Mouse (Mus musculus): ENCODE measurements around the gene Cadps2.

Gene Cadps2

GRCm38 (mm10) chr6:23839009-23839811 is at the start of gene Cadps2:
Gene Cadps2 (minus strand): TSS chr6:23839421.
- peak; percentile 60 for DNase-seq (ENCODE audit: low spot score)

GRCm38 (mm10) chr6:23886418-23886817 is 47.2 kb upstream of the Cadps2 start:
- DNase-seq (ENCODE audit: low spot score): peak; percentile 48

GRCm38 (mm10) chr6:23876765-23877408 is 37.7 kb upstream of the Cadps2 start:
- no peak for DNase-seq (ENCODE audit: low spot score)

- no peak for DNase-seq (ENCODE audit: low spot score)
These were observed 37.1 kb upstream of the Cadps2 start for GRCm38 (mm10) chr6:23876363-23876762.

GRCm38 (mm10) chr6:23873812-23874211 is 34.6 kb upstream of the Cadps2 start:
- DNase-seq (ENCODE audit: low spot score): no peak

GRCm38 (mm10) chr6:23873231-23873630 is 34.0 kb upstream of the Cadps2 start:
- no peak for DNase-seq (ENCODE audit: low spot score)

GRCm38 (mm10) chr6:23869971-23870370 is 30.8 kb upstream of the Cadps2 start:
- no peak for DNase-seq (ENCODE audit: low spot score)

- no peak for DNase-seq (ENCODE audit: low spot score)
These were observed 27.1 kb upstream of the Cadps2 start for GRCm38 (mm10) chr6:23866298-23866697.

- DNase-seq (ENCODE audit: low spot score): no peak
These were observed 14.2 kb upstream of the Cadps2 start for GRCm38 (mm10) chr6:23853464-23853863.

- DNase-seq (ENCODE audit: low spot score): no peak
These were observed 780 bp upstream of the Cadps2 start for GRCm38 (mm10) chr6:23840001-23840400.

- peak; percentile 52 for DNase-seq (ENCODE audit: low spot score)
These were observed 716 bp downstream of the Cadps2 start for GRCm38 (mm10) chr6:23838401-23839008.

- DNase-seq (ENCODE audit: low spot score): no peak
These were observed 1.6 kb downstream of the Cadps2 start for GRCm38 (mm10) chr6:23837631-23838030.

- no peak for DNase-seq (ENCODE audit: low spot score)
These were observed 2.1 kb downstream of the Cadps2 start for GRCm38 (mm10) chr6:23837127-23837526.

- DNase-seq (ENCODE audit: low spot score): no peak
These were observed 2.5 kb downstream of the Cadps2 start for GRCm38 (mm10) chr6:23836694-23837093.

GRCm38 (mm10) chr6:23835552-23835951 is 3.7 kb downstream of the Cadps2 start:
- DNase-seq (ENCODE audit: low spot score): no peak

GRCm38 (mm10) chr6:23830741-23831140 is 8.5 kb downstream of the Cadps2 start:
- no peak for DNase-seq (ENCODE audit: low spot score)

GRCm38 (mm10) chr6:23829338-23829737 is 9.9 kb downstream of the Cadps2 start:
- no peak for DNase-seq (ENCODE audit: low spot score)

- no peak for DNase-seq (ENCODE audit: low spot score)
These were observed 17.4 kb downstream of the Cadps2 start for GRCm38 (mm10) chr6:23821819-23822218.

- DNase-seq (ENCODE audit: low spot score): no peak
These were observed 29.1 kb downstream of the Cadps2 start for GRCm38 (mm10) chr6:23810087-23810486.

- no peak for DNase-seq (ENCODE audit: low spot score)
These were observed 29.9 kb downstream of the Cadps2 start for GRCm38 (mm10) chr6:23809344-23809743.

GRCm38 (mm10) chr6:23805333-23805732 is 33.9 kb downstream of the Cadps2 start:
- no peak for DNase-seq (ENCODE audit: low spot score)

- DNase-seq (ENCODE audit: low spot score): no peak
These were observed 47.4 kb downstream of the Cadps2 start for GRCm38 (mm10) chr6:23791822-23792221.

GRCm38 (mm10) chr6:23777641-23778040 is 61.6 kb downstream of the Cadps2 start:
- DNase-seq (ENCODE audit: low spot score): no peak

Data from testis, postnatal 10 days (tissue).